Mouse (Mus musculus): Measurements from ENCODE around the gene Syt3. TPM values are rescaled to one million over a fixed set of nuclear protein-coding genes. Genes with fewer than 3 reads are reported as not detected.

Gene Syt3
- polyA plus RNA-seq, 1 experiment from 2014 or later: 28.4 TPM

DNA sequence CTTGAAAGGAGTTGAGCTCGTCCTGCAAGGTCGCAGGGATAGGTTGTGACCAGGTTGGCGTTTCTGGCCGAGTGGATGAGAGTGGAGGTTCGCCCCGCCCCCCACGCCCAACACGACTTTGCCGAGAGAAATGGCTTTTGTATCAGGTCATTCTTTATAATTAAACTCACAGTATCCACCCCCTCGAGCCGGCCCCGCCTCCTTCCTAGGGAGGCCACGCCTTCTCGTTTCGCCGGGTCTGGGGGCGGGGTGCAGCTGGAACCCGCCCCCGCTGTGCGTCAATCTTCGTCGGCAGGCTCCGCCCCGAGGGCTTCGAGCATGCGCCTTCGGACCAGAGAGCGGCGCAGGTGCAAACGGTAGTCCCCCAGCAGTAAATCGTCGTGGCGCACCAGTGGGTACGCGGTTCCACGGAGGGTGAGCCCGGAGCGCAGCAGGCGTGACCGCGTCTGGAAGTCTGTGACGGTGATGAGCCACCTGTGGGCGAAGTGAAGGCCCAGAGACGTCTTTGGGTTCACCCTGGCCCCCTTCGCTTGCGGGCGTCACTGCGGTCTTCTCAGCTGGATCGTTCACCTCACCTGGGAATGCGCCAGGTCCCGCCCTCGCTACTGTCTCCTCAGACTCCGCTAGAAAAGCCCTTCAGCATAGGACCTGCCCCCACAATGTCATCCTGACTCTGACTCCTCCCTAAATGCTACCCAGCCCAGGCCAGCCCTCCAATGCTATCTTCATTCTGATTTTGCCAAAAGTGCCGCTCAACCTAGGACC is 23.8 kb upstream of the Syt3 start:
- H3K4me1 ChIP-seq (replicated peaks): peaks cover 39% of the 10 kb centered on the region
- peak overlapping the region; percentile 77 for H3K9ac ChIP-seq
- peak; percentile 77 for ATAC-seq (ENCODE audit: low read depth)
- H3K36me3 ChIP-seq: 0 out of 2 replicates have a peak, but pooled peaks cover 1% of the 10 kb centered on the region
- WGBS: under 1% methylated on average over 54 of the region's 54 CpGs
- H3K27ac ChIP-seq (replicated peaks): peak overlapping the region; percentile 96
- H3K4me2 ChIP-seq: peak overlapping the region; percentile 85
- no peaks in the 10 kb centered on the region for H3K9me3 ChIP-seq
- H3K27me3 ChIP-seq: peaks cover 65% of the 10 kb centered on the region
- peak overlapping the region; percentile 47 for H3K4me3 ChIP-seq

DNA sequence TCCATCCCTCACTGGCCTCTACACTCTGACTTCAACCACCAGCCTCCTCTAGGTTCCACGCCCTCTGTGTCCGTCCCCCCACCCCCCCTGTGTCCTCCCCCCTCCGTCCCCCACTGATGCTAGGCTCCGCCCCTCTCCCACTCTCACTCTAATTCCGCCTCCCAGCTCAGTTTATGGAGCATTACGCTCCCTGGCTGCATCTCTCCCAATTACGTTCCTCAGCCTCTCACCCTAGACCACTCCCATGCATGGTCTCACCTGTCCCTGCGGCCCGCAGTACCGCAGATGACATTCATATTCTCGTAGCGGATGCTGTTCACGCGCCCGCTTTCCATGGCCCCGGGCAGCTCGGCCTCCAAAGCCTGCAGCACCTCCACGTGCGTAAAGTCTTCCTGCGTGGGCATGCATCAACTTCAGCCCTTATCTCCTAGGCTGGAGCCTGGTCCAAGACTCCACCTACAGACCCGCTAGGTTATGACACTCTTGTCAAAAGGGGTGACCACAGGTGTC is 23.1 kb upstream of the Syt3 start:
- Histone ChIP-seq H3K27me3 (peaks cover 58% of the 10 kb centered on the region), H3K36me3 (no peaks in the 10 kb centered on the region), H3K4me2 (peak overlapping the region; percentile 85), H3K4me1 (replicated peaks) (peaks cover 39% of the 10 kb centered on the region), H3K9ac (peak overlapping the region; percentile 77), H3K9me3 (no peaks in the 10 kb centered on the region), H3K27ac (replicated peaks) (peak overlapping the region; percentile 96), H3K4me3 (peak overlapping the region; percentile 47)
- peak; percentile 37 for ATAC-seq (ENCODE audit: low read depth)
- WGBS: 7% methylated on average over 21 of the region's 21 CpGs

DNA sequence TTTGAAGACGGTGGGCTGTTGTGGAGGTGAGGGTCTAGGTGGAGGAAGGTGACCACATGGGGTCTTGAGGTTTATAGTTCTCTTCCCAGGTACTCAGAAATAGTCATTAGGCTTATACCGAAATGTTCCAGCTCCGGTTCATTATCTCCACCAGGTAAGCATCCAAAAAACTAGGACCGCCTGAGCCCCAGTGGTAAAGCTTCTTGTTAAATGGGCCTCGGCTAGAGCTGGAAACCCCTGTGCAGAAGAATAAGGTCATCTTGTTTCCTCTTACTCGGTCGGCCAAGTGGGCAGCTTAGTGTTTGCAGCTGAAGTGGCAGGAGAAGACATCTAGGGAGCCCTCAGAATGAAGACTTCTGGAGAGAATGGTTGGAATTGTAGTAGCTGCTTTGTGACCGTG is 11.2 kb upstream of the Syt3 start:
- Histone ChIP-seq H3K27me3 (no peaks in the 10 kb centered on the region), H3K4me1 (replicated peaks) (peaks cover 15% of the 10 kb centered on the region), H3K36me3 (no peaks in the 10 kb centered on the region), H3K4me3 (no peak overlapping the region), H3K27ac (replicated peaks) (no peak overlapping the region), H3K9me3 (no peaks in the 10 kb centered on the region), H3K9ac (no peak overlapping the region), H3K4me2 (no peak overlapping the region)
- ATAC-seq (ENCODE audit: low read depth): no peak
- WGBS: 91% methylated on average over 8 of the region's 8 CpGs

DNA sequence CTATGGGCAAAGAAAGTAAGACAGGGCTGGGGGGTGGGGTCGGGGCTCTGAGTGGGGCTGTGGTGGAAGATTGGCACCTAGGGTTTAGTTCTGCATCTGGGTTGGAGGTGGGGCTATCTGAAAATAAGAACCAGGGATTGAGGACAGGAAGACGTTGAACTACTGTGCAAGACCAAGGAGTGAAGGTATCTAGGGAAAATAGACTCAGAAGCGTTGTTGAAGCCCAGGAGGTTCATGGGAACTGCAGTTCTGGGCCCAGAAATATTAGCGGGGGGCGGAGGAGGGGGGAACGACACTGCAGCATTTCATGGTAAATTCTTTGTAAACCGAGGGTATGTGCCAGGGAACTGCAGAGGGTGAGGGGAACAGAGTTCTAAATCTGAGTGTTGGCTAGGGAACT is 10.4 kb upstream of the Syt3 start:
- Histone ChIP-seq H3K27ac (replicated peaks) (no peak overlapping the region), H3K27me3 (no peaks in the 10 kb centered on the region), H3K4me2 (peak overlapping the region; percentile 82), H3K9ac (peak overlapping the region; percentile 58), H3K9me3 (no peaks in the 10 kb centered on the region), H3K4me1 (replicated peaks) (peaks cover 15% of the 10 kb centered on the region), H3K4me3 (peak overlapping the region; percentile 61), H3K36me3 (no peaks in the 10 kb centered on the region)
- no peak; the same call in 1 of the 2 replicates for ATAC-seq (ENCODE audit: low read depth)
- WGBS: 17% methylated on average over 7 of the region's 7 CpGs

DNA sequence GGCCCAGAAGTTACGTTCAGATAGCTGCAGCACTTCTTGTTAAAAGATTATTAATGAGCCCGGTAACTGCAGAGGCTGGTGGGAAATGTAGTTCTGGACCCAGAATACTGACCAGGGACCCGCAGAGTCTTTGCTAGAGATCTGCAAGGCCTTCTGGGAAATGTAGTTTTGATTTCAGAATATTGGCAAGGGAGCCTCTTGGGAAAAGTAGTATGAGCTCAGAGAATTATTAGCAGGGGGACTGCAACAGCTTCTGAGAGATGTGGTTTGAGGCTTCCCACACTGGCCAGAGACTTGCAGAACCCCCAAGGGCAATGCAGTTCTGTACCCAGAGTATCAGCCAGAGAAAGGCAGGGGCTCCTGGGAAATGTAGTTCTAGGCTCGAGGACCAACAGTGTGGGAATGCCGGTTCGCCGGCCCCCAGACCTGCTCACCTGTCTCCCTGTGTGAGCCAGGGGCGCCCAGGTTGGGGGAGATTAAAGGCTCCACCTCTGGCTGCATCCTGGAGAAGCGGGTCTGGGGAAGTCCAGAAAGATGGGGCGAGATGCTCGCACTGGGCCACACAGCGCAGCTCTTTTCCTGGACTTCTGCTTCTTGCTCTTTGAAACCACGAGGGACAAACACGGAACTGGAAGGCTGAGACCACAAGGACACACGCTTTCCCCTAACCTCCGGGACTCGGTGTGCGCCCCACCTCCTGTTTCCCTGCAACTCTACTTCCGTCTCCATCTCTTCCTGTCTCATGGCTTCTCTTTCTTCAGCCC is 9.8 kb upstream of the Syt3 start:
- peak overlapping the region; percentile 81 for H3K9ac ChIP-seq
- peak overlapping the region; percentile 84 for H3K27ac ChIP-seq (replicated peaks)
- H3K9me3 ChIP-seq: no peaks in the 10 kb centered on the region
- no peaks in the 10 kb centered on the region for H3K36me3 ChIP-seq
- H3K27me3 ChIP-seq: no peaks in the 10 kb centered on the region
- under 1% methylated on average over 19 of the region's 19 CpGs for WGBS
- H3K4me2 ChIP-seq: peak overlapping the region; percentile 82
- H3K4me3 ChIP-seq: peak overlapping the region; percentile 61
- peaks cover 15% of the 10 kb centered on the region for H3K4me1 ChIP-seq (replicated peaks)
- ATAC-seq (ENCODE audit: low read depth): peak; percentile 91

DNA sequence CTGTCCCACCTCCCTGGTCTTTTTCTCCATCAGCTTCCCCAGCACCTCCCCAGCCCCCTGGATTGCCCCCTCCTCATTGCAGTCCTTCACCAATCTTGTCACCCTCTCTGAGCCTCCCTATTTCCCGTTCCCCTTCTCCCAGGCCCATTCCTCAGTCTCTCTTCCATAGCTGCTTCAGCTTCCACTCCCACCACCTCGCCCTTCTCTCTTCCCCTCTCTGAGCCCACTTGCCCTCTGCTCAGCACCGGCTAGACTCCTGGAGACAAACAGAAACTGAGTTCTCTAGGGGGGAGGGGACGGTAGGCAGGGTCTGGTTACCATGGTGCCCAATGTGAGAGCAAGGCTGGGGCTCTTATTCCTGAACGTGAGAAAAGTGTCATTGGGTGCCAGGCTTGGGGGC is 9.1 kb upstream of the Syt3 start:
- Histone ChIP-seq H3K36me3 (no peaks in the 10 kb centered on the region), H3K27ac (replicated peaks) (peak overlapping the region; percentile 84), H3K27me3 (no peaks in the 10 kb centered on the region), H3K4me3 (peak overlapping the region; percentile 61), H3K9me3 (no peaks in the 10 kb centered on the region), H3K4me2 (peak overlapping the region; percentile 82), H3K4me1 (replicated peaks) (peaks cover 15% of the 10 kb centered on the region), H3K9ac (peak overlapping the region; percentile 81)
- under 1% methylated on average over 5 of the region's 5 CpGs for WGBS
- ATAC-seq (ENCODE audit: low read depth): peak; percentile 49

DNA sequence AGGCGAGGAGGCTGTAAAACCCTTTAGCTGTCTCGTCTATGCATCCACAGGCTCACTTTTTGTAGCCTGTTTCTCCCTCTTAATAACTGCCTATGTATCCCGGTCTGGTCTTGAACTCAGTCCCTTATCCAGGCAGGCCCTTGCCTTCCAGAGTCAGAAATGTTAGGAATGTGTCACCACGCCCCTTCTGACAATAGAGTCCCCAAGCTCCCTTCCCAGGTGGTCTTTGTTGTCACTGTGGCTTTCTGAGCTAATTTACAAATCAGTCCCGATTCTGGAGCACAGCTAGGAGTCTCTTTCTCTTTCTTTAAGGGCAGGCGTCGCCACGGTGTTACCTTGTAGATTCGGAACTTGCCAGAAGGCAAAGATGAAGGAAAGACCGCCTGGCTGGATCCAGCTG is 8.7 kb upstream of the Syt3 start:
- H3K27me3 ChIP-seq: no peaks in the 10 kb centered on the region
- H3K4me1 ChIP-seq (replicated peaks): peaks cover 15% of the 10 kb centered on the region
- H3K9ac ChIP-seq: peak overlapping the region; percentile 81
- WGBS: 3% methylated on average over 10 of the region's 10 CpGs
- no peak for ATAC-seq (ENCODE audit: low read depth)
- H3K4me3 ChIP-seq: peak overlapping the region; percentile 61
- peak overlapping the region; percentile 84 for H3K27ac ChIP-seq (replicated peaks)
- H3K9me3 ChIP-seq: no peaks in the 10 kb centered on the region
- H3K4me2 ChIP-seq: peak overlapping the region; percentile 82
- no peaks in the 10 kb centered on the region for H3K36me3 ChIP-seq

DNA sequence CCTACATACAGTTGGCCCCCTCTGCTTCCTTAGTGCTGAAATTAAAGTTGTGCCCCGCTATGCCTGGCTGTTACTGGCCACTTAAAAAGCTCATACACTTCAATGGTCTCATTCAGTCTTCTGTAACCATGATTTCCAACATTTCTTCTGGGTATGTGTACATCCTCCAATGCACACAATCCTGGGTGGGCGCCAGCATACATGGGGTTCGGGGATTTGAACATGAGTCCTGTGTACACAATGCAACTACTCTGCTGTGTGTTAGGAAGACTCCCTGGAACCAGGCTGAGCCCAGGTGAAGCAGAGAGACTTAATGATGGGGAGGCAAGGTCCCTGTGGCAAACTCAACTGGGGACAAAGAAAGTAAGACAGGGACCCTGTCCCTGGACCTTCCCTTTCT is 8.1 kb upstream of the Syt3 start:
- Histone ChIP-seq H3K4me3 (no peak overlapping the region), H3K9ac (no peak overlapping the region), H3K27me3 (no peaks in the 10 kb centered on the region), H3K27ac (replicated peaks) (no peak overlapping the region), H3K36me3 (no peaks in the 10 kb centered on the region), H3K9me3 (no peaks in the 10 kb centered on the region), H3K4me1 (replicated peaks) (peaks cover 15% of the 10 kb centered on the region), H3K4me2 (no peak overlapping the region)
- WGBS: 64% methylated on average over 3 of the region's 3 CpGs
- no peak for ATAC-seq (ENCODE audit: low read depth)

DNA sequence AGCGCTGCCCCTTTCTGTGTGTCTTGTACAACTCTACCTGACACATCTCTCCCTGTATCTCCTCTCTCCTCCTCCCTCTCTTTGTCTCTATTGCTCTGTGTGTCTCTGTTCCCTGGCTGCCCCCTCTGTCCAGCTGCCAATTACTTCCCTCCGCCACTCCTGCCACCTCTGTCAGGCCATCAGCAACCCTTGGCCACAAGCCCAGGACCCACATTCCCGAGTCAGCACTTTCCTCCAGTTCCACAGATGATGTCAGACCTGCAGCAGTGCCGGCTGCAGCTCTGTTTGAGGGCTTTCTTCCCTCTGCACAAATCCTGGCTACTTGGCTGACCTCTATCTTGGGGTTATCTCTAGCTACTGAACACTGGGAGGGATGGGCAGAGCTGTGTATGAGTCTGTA is 5.6 kb upstream of the Syt3 start:
- peaks cover 20% of the 10 kb centered on the region for H3K4me1 ChIP-seq (replicated peaks)
- H3K27me3 ChIP-seq: no peaks in the 10 kb centered on the region
- H3K36me3 ChIP-seq: no peaks in the 10 kb centered on the region
- H3K4me3 ChIP-seq: no peak overlapping the region
- H3K27ac ChIP-seq (replicated peaks): no peak overlapping the region
- no peak overlapping the region for H3K9ac ChIP-seq
- WGBS: 59% methylated on average over 4 of the region's 4 CpGs
- ATAC-seq (ENCODE audit: low read depth): no peak
- H3K4me2 ChIP-seq: no peak overlapping the region
- H3K9me3 ChIP-seq: no peaks in the 10 kb centered on the region

DNA sequence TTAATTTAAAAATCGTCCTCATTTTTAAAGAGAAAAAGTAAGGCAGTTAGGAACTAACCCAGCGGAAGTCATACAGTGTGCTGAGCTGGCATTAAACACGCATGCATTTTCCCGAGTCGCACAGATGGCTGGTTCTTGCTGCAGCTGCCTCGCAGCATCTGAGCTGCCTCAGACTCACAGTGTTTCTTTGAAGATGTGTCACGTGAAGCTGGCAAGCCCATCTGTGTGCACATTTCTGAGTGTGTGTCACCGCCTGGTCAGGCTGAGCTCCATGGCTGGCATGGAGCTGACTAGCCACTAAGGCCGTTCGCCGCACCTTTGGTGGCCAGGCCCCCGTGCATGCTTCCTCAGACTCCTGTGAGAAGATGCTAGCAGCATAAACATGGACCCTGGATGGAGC is 1.4 kb upstream of the Syt3 start:
- 58% methylated on average over 12 of the region's 12 CpGs for WGBS
- peak overlapping the region; percentile 83 for H3K27ac ChIP-seq (replicated peaks)
- H3K4me2 ChIP-seq: no peak overlapping the region
- H3K4me1 ChIP-seq (replicated peaks): peaks cover 24% of the 10 kb centered on the region
- H3K27me3 ChIP-seq: peaks cover 20% of the 10 kb centered on the region
- no peaks in the 10 kb centered on the region for H3K9me3 ChIP-seq
- H3K36me3 ChIP-seq: no peaks in the 10 kb centered on the region
- 0 out of 2 replicates have a peak, but pooled peaks have one; percentile 9 for ATAC-seq (ENCODE audit: low read depth)
- H3K4me3 ChIP-seq: no peak overlapping the region
- no peak overlapping the region for H3K9ac ChIP-seq

DNA sequence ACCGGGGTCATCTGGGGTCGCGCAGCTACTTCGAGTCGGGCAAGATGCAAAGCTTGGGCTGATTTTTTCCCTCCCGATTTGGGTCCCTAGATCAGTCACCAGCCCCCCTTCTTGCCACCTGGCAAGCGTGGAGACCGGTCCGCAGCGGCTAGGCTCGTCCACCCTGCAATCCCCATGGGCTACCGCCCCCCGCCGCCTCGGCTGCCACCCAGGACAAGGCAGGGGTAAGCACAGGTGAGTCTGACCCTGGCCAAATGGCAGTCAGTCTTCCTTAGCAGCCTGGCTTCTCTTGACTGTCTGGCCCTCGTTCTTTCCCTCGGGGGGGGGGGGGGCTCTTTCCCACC is 786 bp downstream of the Syt3 start:
- peak overlapping the region; percentile 54 for H3K4me3 ChIP-seq
- H3K27ac ChIP-seq (replicated peaks): no peak overlapping the region
- peak overlapping the region; percentile 92 for H3K4me2 ChIP-seq
- H3K36me3 ChIP-seq: no peaks in the 10 kb centered on the region
- WGBS: 1% methylated on average over 17 of the region's 17 CpGs
- peaks cover 27% of the 10 kb centered on the region for H3K27me3 ChIP-seq
- H3K9ac ChIP-seq: peak overlapping the region; percentile 80
- peaks cover 24% of the 10 kb centered on the region for H3K4me1 ChIP-seq (replicated peaks)
- H3K9me3 ChIP-seq: no peaks in the 10 kb centered on the region
- peak; percentile 71 for ATAC-seq (ENCODE audit: low read depth)

DNA sequence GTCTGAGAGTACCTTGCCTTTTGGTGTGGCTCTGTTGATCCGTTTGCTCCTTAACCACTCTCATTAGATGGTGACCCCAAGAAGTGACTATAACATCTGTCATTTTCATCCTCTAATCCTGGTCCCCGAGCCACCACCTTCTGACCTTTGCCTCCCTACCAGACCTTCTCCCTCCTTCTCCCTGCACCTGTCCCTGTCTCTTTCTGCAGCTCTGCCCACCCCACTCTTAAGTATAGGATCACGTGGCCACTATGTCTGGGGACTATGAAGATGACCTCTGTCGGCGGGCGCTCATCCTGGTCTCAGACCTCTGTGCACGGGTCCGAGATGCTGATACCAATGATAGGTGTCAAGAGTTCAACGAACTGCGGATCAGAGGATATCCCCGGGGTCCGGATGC is 1.8 kb downstream of the Syt3 start, which contains the start of gene 1700008O03Rik:
Gene 1700008O03Rik, minus strand, starts transcription at position 101 of the 400 bp plus-strand sequence.
- Histone ChIP-seq H3K36me3 (no peaks in the 10 kb centered on the region), H3K4me3 (peak within 1 kb of the TSS; percentile 54), H3K27ac (replicated peaks) (no peak within 1 kb of the TSS), H3K9me3 (no peaks in the 10 kb centered on the region), H3K9ac (peak within 1 kb of the TSS; percentile 80), H3K4me1 (replicated peaks) (peaks cover 24% of the 10 kb centered on the region), H3K27me3 (peaks cover 27% of the 10 kb centered on the region), H3K4me2 (peak within 1 kb of the TSS; percentile 92)
- no peak for ATAC-seq (ENCODE audit: low read depth)
- 78% methylated on average over 12 of the region's 12 CpGs for WGBS

All from neural tube, embryonic 13.5 days (tissue).